Mouse (Mus musculus) 416B (cell line): ENCODE measurements at regions not wholly inside any gene's neighbourhood (a gene's known extent, or its start where the extent isn't known, plus 50 kb on each side); places are given as distances from the start of the nearest gene placed in this dataset.

ENCODE experiments used
- DNase-seq: peaks from one replicate; pipeline ENCODE4 v3.0.0; 2011; ENCODE audit warnings: low read depth

GRCm38 (mm10) chr6:84436716-84437115 is 157.0 kb downstream of the Cyp26b1 start:
- no peak for DNase-seq

- DNase-seq: no peak
Measured at GRCm38 (mm10) chr6:84434532-84434931, 159.2 kb downstream of the Cyp26b1 start.

GRCm38 (mm10) chr6:84431622-84431955 is 162.1 kb downstream of the Cyp26b1 start:
- DNase-seq: no peak

GRCm38 (mm10) chr6:84430925-84431621 is 162.6 kb downstream of the Cyp26b1 start:
- no peak for DNase-seq

GRCm38 (mm10) chr6:84430146-84430545 is 163.6 kb downstream of the Cyp26b1 start:
- no peak for DNase-seq

GRCm38 (mm10) chr6:84429247-84429646 is 164.5 kb downstream of the Cyp26b1 start:
- DNase-seq: no peak

GRCm38 (mm10) chr6:84426691-84427090 is 167.0 kb downstream of the Cyp26b1 start:
- no peak for DNase-seq

GRCm38 (mm10) chr6:84425823-84426222 is 167.9 kb downstream of the Cyp26b1 start:
- peak; percentile 25 for DNase-seq

GRCm38 (mm10) chr6:84422946-84423345 is 170.8 kb downstream of the Cyp26b1 start:
- DNase-seq: no peak

GRCm38 (mm10) chr6:84419691-84420090 is 174.0 kb downstream of the Cyp26b1 start:
- DNase-seq: no peak

GRCm38 (mm10) chr6:84419281-84419680 is 174.4 kb downstream of the Cyp26b1 start:
- peak; percentile 23 for DNase-seq

GRCm38 (mm10) chr6:84416992-84417636 is 176.6 kb downstream of the Cyp26b1 start:
- no peak for DNase-seq

- DNase-seq: no peak
Measured at GRCm38 (mm10) chr6:84414400-84414799, 179.3 kb downstream of the Cyp26b1 start.

GRCm38 (mm10) chr6:84409863-84410513 is 183.7 kb downstream of the Cyp26b1 start:
- DNase-seq: no peak

GRCm38 (mm10) chr6:84408513-84408912 is 185.2 kb downstream of the Cyp26b1 start:
- DNase-seq: no peak

- peak; percentile 53 for DNase-seq
Measured at GRCm38 (mm10) chr6:84407773-84408172, 185.9 kb downstream of the Cyp26b1 start.

- DNase-seq: peak; percentile 26
Measured at GRCm38 (mm10) chr6:84404695-84405094, 189.0 kb downstream of the Cyp26b1 start.

GRCm38 (mm10) chr6:84402431-84402830 is 191.3 kb downstream of the Cyp26b1 start:
- no peak for DNase-seq

- no peak for DNase-seq
Measured at GRCm38 (mm10) chr6:84394496-84395090, 199.1 kb downstream of the Cyp26b1 start.

- DNase-seq: no peak
Measured at GRCm38 (mm10) chr6:84393519-84394231, 200.0 kb downstream of the Cyp26b1 start.

GRCm38 (mm10) chr6:84392752-84393511 is 200.8 kb downstream of the Cyp26b1 start:
- peak; percentile 17 for DNase-seq
